Mouse (Mus musculus) c-Kit-negative CD71-positive TER-119-positive erythroid progenitor cells, embryonic 14.5 days (primary cell): Measurements from ENCODE around the gene Fundc1.
"Not testable (repeated sequence)": the region's sequence is repeated elsewhere in the genome, so short reads cannot be mapped to it uniquely, and the experiment has no call there.

Source experiments
- DNase-seq: peaks from one replicate; pipeline ENCODE4 v3.0.0-alpha.2; 2013; ENCODE audit warnings: low read depth, low spot score

Gene Fundc1

GRCm38 (mm10) chrX:17571621-17572459 lies at the start of gene Fundc1:
TSS of gene Fundc1 (minus strand) at chrX:17572325.
- peak; percentile 73 for DNase-seq

- no peak for DNase-seq
Observed at GRCm38 (mm10) chrX:17611253-17611652, 39.1 kb upstream of the Fundc1 start.

- no peak for DNase-seq
Observed at GRCm38 (mm10) chrX:17608763-17609162, 36.6 kb upstream of the Fundc1 start.

GRCm38 (mm10) chrX:17607668-17608067 lies 35.5 kb upstream of the Fundc1 start:
- DNase-seq = no peak

- no peak for DNase-seq
Observed at GRCm38 (mm10) chrX:17593331-17593730, 21.2 kb upstream of the Fundc1 start.

GRCm38 (mm10) chrX:17590745-17591144 lies 18.6 kb upstream of the Fundc1 start:
- no peak for DNase-seq

- DNase-seq = no peak
Observed at GRCm38 (mm10) chrX:17571271-17571620, 879 bp downstream of the Fundc1 start.

GRCm38 (mm10) chrX:17568670-17569069 lies 3.5 kb downstream of the Fundc1 start:
- no peak for DNase-seq

GRCm38 (mm10) chrX:17565743-17566142 lies 6.4 kb downstream of the Fundc1 start:
- DNase-seq = no peak

GRCm38 (mm10) chrX:17564732-17565131 lies 7.4 kb downstream of the Fundc1 start:
- no peak for DNase-seq

- DNase-seq = no peak
Observed at GRCm38 (mm10) chrX:17558746-17559145, 13.4 kb downstream of the Fundc1 start.

- no peak for DNase-seq
Observed at GRCm38 (mm10) chrX:17554488-17554887, 17.6 kb downstream of the Fundc1 start.

- DNase-seq = not testable (repeated sequence)
Observed at GRCm38 (mm10) chrX:17551586-17551985, 20.5 kb downstream of the Fundc1 start.

- no peak for DNase-seq
Observed at GRCm38 (mm10) chrX:17547143-17547806, 24.9 kb downstream of the Fundc1 start.

- no peak for DNase-seq
Observed at GRCm38 (mm10) chrX:17544860-17545492, 27.1 kb downstream of the Fundc1 start.

GRCm38 (mm10) chrX:17537701-17538100 lies 34.4 kb downstream of the Fundc1 start:
- DNase-seq = no peak

- DNase-seq = no peak
Observed at GRCm38 (mm10) chrX:17527008-17527407, 45.1 kb downstream of the Fundc1 start.

GRCm38 (mm10) chrX:17521221-17521716 lies 50.9 kb downstream of the Fundc1 start:
- DNase-seq = no peak

- DNase-seq = no peak
Observed at GRCm38 (mm10) chrX:17520086-17520485, 52.0 kb downstream of the Fundc1 start.

- no peak for DNase-seq
Observed at GRCm38 (mm10) chrX:17514012-17514411, 58.1 kb downstream of the Fundc1 start.

- DNase-seq = no peak
Observed at GRCm38 (mm10) chrX:17512021-17512602, 60.0 kb downstream of the Fundc1 start.
